Mouse (Mus musculus) cerebellum, postnatal 36 days (tissue): ENCODE measurements around the gene Grm1.

Experiments
- DNase-seq, 2 experiments: peaks; one replicate each; pipeline ENCODE4 v3.0.0; 2021 to 2022; ENCODE audit warnings: mixed read lengths in 2 of 2

The Grm1 gene

GRCm38 (mm10) chr10:11081611-11082398, at the start of gene Grm1:
Grm1 (minus strand) TSS chr10:11082356.
- DNase-seq = peak; percentile 81 to 83

- DNase-seq = no peak
These were observed 39.6 kb upstream of the Grm1 start for GRCm38 (mm10) chr10:11121781-11122180.

GRCm38 (mm10) chr10:11098475-11099044, 16.4 kb upstream of the Grm1 start:
- no peak for DNase-seq

- DNase-seq = no peak
These were observed 4.2 kb upstream of the Grm1 start for GRCm38 (mm10) chr10:11086348-11086747.

GRCm38 (mm10) chr10:11080725-11081610, 1.2 kb downstream of the Grm1 start:
- peak in 1 of 2 experiments; percentile 42 for DNase-seq

GRCm38 (mm10) chr10:11080013-11080724, 2.0 kb downstream of the Grm1 start:
- DNase-seq = peak; percentile 56 to 66

GRCm38 (mm10) chr10:11079506-11079905, 2.6 kb downstream of the Grm1 start:
- DNase-seq = no peak

GRCm38 (mm10) chr10:11065136-11065535, 17.0 kb downstream of the Grm1 start:
- no peak for DNase-seq

- peak; percentile 89 for DNase-seq
These were observed 20.7 kb downstream of the Grm1 start for GRCm38 (mm10) chr10:11061318-11062071.

GRCm38 (mm10) chr10:11049361-11049760, 32.8 kb downstream of the Grm1 start:
- DNase-seq = peak in 1 of 2 experiments; percentile 48

- peak; percentile 79 to 81 for DNase-seq
These were observed 36.7 kb downstream of the Grm1 start for GRCm38 (mm10) chr10:11045421-11045820.

- no peak for DNase-seq
These were observed 37.6 kb downstream of the Grm1 start for GRCm38 (mm10) chr10:11044455-11045106.

- DNase-seq = no peak
These were observed 42.8 kb downstream of the Grm1 start for GRCm38 (mm10) chr10:11039323-11039722.

- DNase-seq = no peak
These were observed 49.9 kb downstream of the Grm1 start for GRCm38 (mm10) chr10:11032221-11032620.

GRCm38 (mm10) chr10:11025764-11026518, 56.2 kb downstream of the Grm1 start:
- DNase-seq = no peak

GRCm38 (mm10) chr10:11018970-11019531, 63.1 kb downstream of the Grm1 start:
- no peak for DNase-seq

- DNase-seq = no peak
These were observed 68.5 kb downstream of the Grm1 start for GRCm38 (mm10) chr10:11013653-11014052.

GRCm38 (mm10) chr10:10996766-10997165, 85.4 kb downstream of the Grm1 start:
- no peak for DNase-seq

GRCm38 (mm10) chr10:10991708-10992107, 90.4 kb downstream of the Grm1 start:
- no peak for DNase-seq

GRCm38 (mm10) chr10:10971311-10971710, 110.8 kb downstream of the Grm1 start:
- no peak for DNase-seq
